Mouse (Mus musculus) kidney, embryonic 16.5 days (tissue): Measurements from ENCODE around the gene Ubxn6. TPM values are rescaled to one million over a fixed set of nuclear protein-coding genes. Genes with fewer than 3 reads are reported as not detected.

Experiments used
- ATAC-seq: fragments of 200-750 bp; cut with Nextera tagmentation; 2 replicates; pipeline ENCODE4 v1.8.0; 2017; ENCODE audit warnings: moderate TSS enrichment; ENCODE audit not compliant: low FRiP score, low TSS enrichment
- H3K27ac ChIP-seq: fragments of 300-500 bp; sonication (generic); 2 replicates; pipeline ENCODE4 v1.5.1; 2014; ENCODE audit warnings: low read length
- H3K27me3 ChIP-seq: fragments of 300-500 bp; sonication (generic); 2 replicates; pipeline ENCODE4 v1.6.1; 2014; ENCODE audit warnings: low read length, control low read depth, mixed read lengths; ENCODE audit not compliant: insufficient read depth
- H3K36me3 ChIP-seq: fragments of 300-500 bp; sonication (generic); 2 replicates; pipeline ENCODE4 v1.6.1; 2014; ENCODE audit warnings: low read length, control low read depth, mixed read lengths; ENCODE audit not compliant: insufficient read depth
- H3K4me1 ChIP-seq: fragments of 300-500 bp; sonication (generic); 2 replicates; pipeline ENCODE4 v1.6.1; 2014; ENCODE audit warnings: low read length, control low read depth, mixed read lengths; ENCODE audit not compliant: insufficient read depth
- H3K4me2 ChIP-seq: fragments of 300-500 bp; sonication (generic); replicated peaks from 2 replicates; pipeline ENCODE4 v1.6.1; 2014; ENCODE audit warnings: low read depth, low read length
- H3K4me3 ChIP-seq: fragments of 300-500 bp; sonication (generic); 2 replicates; pipeline ENCODE4 v1.5.1; 2014; ENCODE audit warnings: mild to moderate bottlenecking, low read length
- H3K9ac ChIP-seq: fragments of 300-500 bp; sonication (generic); replicated peaks from 2 replicates; pipeline ENCODE4 v1.6.1; 2014; ENCODE audit warnings: low read length
- H3K9me3 ChIP-seq: fragments of 300-500 bp; sonication (generic); 2 replicates; pipeline ENCODE4 v1.6.1; 2016; ENCODE audit warnings: low read length, control low read depth
- WGBS: fragments of 180-500 bp; shearing (Covaris S2); extraction: QIAGEN DNeasy Blood & Tissue Kit; methylation state at CpG from one replicate; pipeline ENCODE4 v1.1.7; 2014; 5-methylcytosine and 5-hydroxymethylcytosine counted together
- polyA plus RNA-seq: library from polyadenylated mRNA; unstranded; fragments of >200 nt; fragmentation: Nextera tagmentation; extraction: Ambion mirVana; gene quantifications from 2 replicates; pipeline ENCODE4 v1.2.1, GENCODE M21; 2015

Ubxn6 gene
- polyA plus RNA-seq, 1 experiment from 2014 or later, result 46.2 TPM

- no peaks in the 10 kb centered on the region for H3K9me3 ChIP-seq
- H3K9ac ChIP-seq, result no peak overlapping the region
- peak overlapping the region; percentile 87 for H3K4me2 ChIP-seq
- peaks cover 31% of the 10 kb centered on the region for H3K4me1 ChIP-seq
- H3K27me3 ChIP-seq, result no peaks in the 10 kb centered on the region
- peak overlapping the region; percentile 91; the same call in 1 of the 2 replicates for H3K4me3 ChIP-seq
- 77% methylated on average over 4 of the region's 4 CpGs for WGBS
- no peak for ATAC-seq
- H3K27ac ChIP-seq, result no peak overlapping the region
- H3K36me3 ChIP-seq, result peaks cover 8% of the 10 kb centered on the region
Measured at GRCm38 (mm10) chr17:56039345-56039744, 35.5 kb downstream of the Ubxn6 start.

DNA sequence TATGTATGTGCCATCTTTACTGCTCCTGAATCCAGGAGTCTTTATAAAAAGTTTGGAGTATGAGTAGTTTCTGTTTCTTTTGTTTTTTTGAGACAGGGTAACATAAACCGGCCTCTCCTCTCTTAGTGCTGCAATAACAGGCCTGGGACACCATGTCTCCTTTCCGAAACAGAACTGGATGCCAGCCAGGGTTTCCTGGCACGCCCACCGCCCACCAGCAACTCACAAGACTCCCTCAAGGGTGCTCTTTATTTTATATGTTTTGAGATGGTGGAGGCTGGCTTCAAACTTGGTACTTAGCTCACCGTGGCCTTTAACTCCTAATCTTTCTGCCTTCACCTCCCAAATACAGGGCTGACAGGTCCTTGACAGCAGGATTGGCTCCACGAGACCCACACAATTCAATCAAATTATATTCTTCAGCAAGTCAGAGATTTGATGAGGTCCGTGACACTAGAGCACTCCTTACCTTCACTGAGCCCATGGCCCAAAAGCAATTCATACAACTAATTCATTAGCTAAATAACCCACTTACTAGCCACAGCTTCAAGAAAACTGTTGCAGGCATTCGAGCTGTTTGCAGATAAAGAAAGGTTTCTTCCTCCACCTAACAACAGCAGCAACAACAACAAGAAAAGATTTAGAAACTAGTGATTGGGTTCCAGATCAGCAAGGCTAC lies 36.1 kb downstream of the Ubxn6 start:
- H3K9me3 ChIP-seq, result no peaks in the 10 kb centered on the region
- H3K36me3 ChIP-seq, result peaks cover 10% of the 10 kb centered on the region; the same call in 1 of the 2 replicates
- peaks cover 38% of the 10 kb centered on the region for H3K4me1 ChIP-seq
- no peak overlapping the region for H3K27ac ChIP-seq
- 83% methylated on average over 8 of the region's 8 CpGs for WGBS
- ATAC-seq, result no peak
- no peak overlapping the region for H3K9ac ChIP-seq
- H3K27me3 ChIP-seq, result no peaks in the 10 kb centered on the region
- H3K4me3 ChIP-seq, result no peak overlapping the region
- no peak overlapping the region for H3K4me2 ChIP-seq

- peak; percentile 4; the same call in 1 of the 2 replicates for ATAC-seq
- H3K27ac ChIP-seq, result 0 out of 2 replicates have a peak overlapping the region, but pooled peaks have one; percentile 17
Measured at GRCm38 (mm10) chr17:56036901-56037287, 37.9 kb downstream of the Ubxn6 start.

GRCm38 (mm10) chr17:56036176-56036900 lies 38.5 kb downstream of the Ubxn6 start, which contains the start of gene Sh3gl1:
Gene Sh3gl1 (minus strand): TSS chr17:56036635.
- Histone ChIP-seq H3K27ac (peak within 1 kb of the TSS; percentile 89), H3K4me1 (peaks cover 49% of the 10 kb centered on the region), H3K9ac (peak within 1 kb of the TSS; percentile 96), H3K4me3 (peak within 1 kb of the TSS; percentile 97), H3K4me2 (peak within 1 kb of the TSS; percentile 69), H3K36me3 (0 out of 2 replicates have a peak, but pooled peaks cover 13% of the 10 kb centered on the region), H3K9me3 (no peaks in the 10 kb centered on the region), H3K27me3 (no peaks in the 10 kb centered on the region)
- under 1% methylated on average over 71 of the region's 74 CpGs for WGBS
- ATAC-seq, result peak; percentile 88

More at GRCm38 (mm10) chr17:56036901-56037287, 37.9 kb downstream of the Ubxn6 start:
- H3K4me1 ChIP-seq, result peaks cover 50% of the 10 kb centered on the region
- no peaks in the 10 kb centered on the region for H3K27me3 ChIP-seq
- peak overlapping the region; percentile 97 for H3K4me3 ChIP-seq
- H3K36me3 ChIP-seq, result 0 out of 2 replicates have a peak, but pooled peaks cover 13% of the 10 kb centered on the region
- peak overlapping the region; percentile 41 for H3K4me2 ChIP-seq
- peak overlapping the region; percentile 35 for H3K9ac ChIP-seq
- no peaks in the 10 kb centered on the region for H3K9me3 ChIP-seq
- 33% methylated on average over 13 of the region's 13 CpGs for WGBS

DNA sequence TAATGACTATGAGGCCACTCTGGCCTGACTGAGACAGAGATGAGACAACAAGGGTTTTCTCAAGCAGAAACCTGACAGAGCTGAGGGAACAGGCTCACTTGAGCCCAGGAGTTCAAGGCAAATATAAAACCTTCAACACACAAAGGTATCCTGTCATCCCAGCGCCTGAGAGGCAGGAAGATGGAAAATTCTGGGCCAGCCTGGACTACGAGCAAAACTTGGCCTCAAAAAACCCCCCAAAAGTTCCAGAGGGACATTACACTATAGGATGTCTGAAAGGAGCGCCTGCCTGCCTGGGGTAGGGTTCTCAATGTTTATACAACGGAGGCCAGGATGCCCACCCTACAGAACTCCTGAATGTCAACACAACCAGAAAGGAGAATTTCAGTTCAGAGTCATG lies 39.6 kb downstream of the Ubxn6 start:
- WGBS, result 52% methylated on average over 4 of the region's 4 CpGs

GRCm38 (mm10) chr17:56034726-56035100 lies 40.1 kb downstream of the Ubxn6 start:
- Histone ChIP-seq H3K9ac (0 out of 2 replicates have a peak overlapping the region, but pooled peaks have one; percentile 50), H3K9me3 (no peaks in the 10 kb centered on the region), H3K4me2 (peak overlapping the region; percentile 69), H3K27me3 (no peaks in the 10 kb centered on the region), H3K4me1 (peaks cover 53% of the 10 kb centered on the region), H3K4me3 (peak overlapping the region; percentile 97), H3K36me3 (0 out of 2 replicates have a peak, but pooled peaks cover 13% of the 10 kb centered on the region), H3K27ac (no peak overlapping the region)
- no peak for ATAC-seq
- WGBS, result 78% methylated on average over 6 of the region's 6 CpGs

More for the DNA sequence above, 39.6 kb downstream of the Ubxn6 start:
- Histone ChIP-seq H3K27me3 (no peaks in the 10 kb centered on the region), H3K36me3 (0 out of 2 replicates have a peak, but pooled peaks cover 13% of the 10 kb centered on the region), H3K4me1 (peaks cover 53% of the 10 kb centered on the region), H3K4me2 (peak overlapping the region; percentile 69), H3K9ac (peak overlapping the region; percentile 96), H3K27ac (no peak overlapping the region), H3K4me3 (peak overlapping the region; percentile 97), H3K9me3 (no peaks in the 10 kb centered on the region)
- no peak for ATAC-seq

DNA sequence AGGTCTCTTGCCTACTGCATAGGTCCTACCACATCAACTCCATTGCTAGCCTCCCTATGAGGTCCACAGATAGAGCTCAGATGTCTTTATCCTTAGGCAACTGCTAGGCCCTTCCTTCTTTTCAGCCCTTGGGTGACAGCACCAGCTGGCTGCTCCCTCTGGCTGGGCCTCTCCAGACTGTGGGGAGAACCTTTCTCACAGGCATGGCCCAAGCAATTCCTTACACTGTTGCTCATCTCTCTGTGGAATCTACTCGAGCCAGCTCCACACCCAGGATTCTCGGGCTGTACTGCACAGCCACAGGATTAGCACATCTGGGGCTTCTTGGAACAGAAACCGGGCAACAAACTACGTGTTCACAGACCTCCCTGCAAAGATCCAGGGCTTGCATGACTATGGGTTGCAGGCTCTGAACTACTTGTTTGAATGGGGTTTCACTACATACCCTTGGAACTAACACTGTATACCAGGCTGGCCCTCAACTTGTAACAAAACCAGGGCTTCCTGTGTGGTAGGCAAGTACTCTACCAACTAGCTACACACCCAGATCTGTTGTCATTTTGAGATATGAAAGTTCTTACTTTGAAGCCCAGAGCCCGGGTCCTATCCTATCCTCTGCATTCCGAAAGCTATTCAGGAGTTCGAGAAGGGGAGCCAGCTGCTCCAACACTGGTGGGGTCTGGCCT lies 40.6 kb downstream of the Ubxn6 start:
- H3K36me3 ChIP-seq, result 0 out of 2 replicates have a peak, but pooled peaks cover 13% of the 10 kb centered on the region
- H3K9ac ChIP-seq, result peak overlapping the region; percentile 50
- no peak overlapping the region for H3K27ac ChIP-seq
- H3K27me3 ChIP-seq, result no peaks in the 10 kb centered on the region
- H3K4me2 ChIP-seq, result peak overlapping the region; percentile 69; the same call in 1 of the 2 replicates
- H3K9me3 ChIP-seq, result no peaks in the 10 kb centered on the region
- 0 out of 2 replicates have a peak overlapping the region, but pooled peaks have one; percentile 97 for H3K4me3 ChIP-seq
- ATAC-seq, result no peak
- WGBS, result 86% methylated on average over 7 of the region's 7 CpGs
- H3K4me1 ChIP-seq, result peaks cover 53% of the 10 kb centered on the region

- Histone ChIP-seq H3K27ac (peak overlapping the region; percentile 75), H3K36me3 (peaks cover 15% of the 10 kb centered on the region; the same call in 1 of the 2 replicates), H3K9ac (peak overlapping the region; percentile 24), H3K4me1 (peaks cover 53% of the 10 kb centered on the region), H3K9me3 (no peaks in the 10 kb centered on the region), H3K4me2 (peak overlapping the region; percentile 17; the same call in 1 of the 2 replicates), H3K4me3 (no peak overlapping the region), H3K27me3 (no peaks in the 10 kb centered on the region)
- 75% methylated on average over 7 of the region's 7 CpGs for WGBS
- ATAC-seq, result no peak
Measured at GRCm38 (mm10) chr17:56032831-56033230, 42.0 kb downstream of the Ubxn6 start.

- H3K27me3 ChIP-seq, result no peaks in the 10 kb centered on the region
- peak overlapping the region; percentile 75 for H3K27ac ChIP-seq
- no peak overlapping the region for H3K4me3 ChIP-seq
- H3K4me1 ChIP-seq, result peaks cover 55% of the 10 kb centered on the region
- 73% methylated on average over 6 of the region's 6 CpGs for WGBS
- ATAC-seq, result peak; percentile 28
- H3K36me3 ChIP-seq, result peaks cover 15% of the 10 kb centered on the region; the same call in 1 of the 2 replicates
- peak overlapping the region; percentile 44; the same call in 1 of the 2 replicates for H3K9ac ChIP-seq
- H3K4me2 ChIP-seq, result peak overlapping the region; percentile 17; the same call in 1 of the 2 replicates
- H3K9me3 ChIP-seq, result no peaks in the 10 kb centered on the region
Measured at GRCm38 (mm10) chr17:56032127-56032733, 42.6 kb downstream of the Ubxn6 start.
